Mouse (Mus musculus): ENCODE data around the gene Myo1b.

Myo1b gene

GRCm38 (mm10) chr1:51734721-51735120 lies 181.2 kb downstream of the Myo1b start:
- no peak for DNase-seq (ENCODE audit: low read depth, low spot score)

- no peak for DNase-seq (ENCODE audit: low read depth, low spot score)
Measured at GRCm38 (mm10) chr1:51729407-51729806, 186.5 kb downstream of the Myo1b start.

- no peak for DNase-seq (ENCODE audit: low read depth, low spot score)
Measured at GRCm38 (mm10) chr1:51728816-51729215, 187.1 kb downstream of the Myo1b start.

GRCm38 (mm10) chr1:51719897-51720673 lies 195.8 kb downstream of the Myo1b start:
- DNase-seq (ENCODE audit: low read depth, low spot score), result no peak

GRCm38 (mm10) chr1:51710831-51711230 lies 205.0 kb downstream of the Myo1b start:
- no peak for DNase-seq (ENCODE audit: low read depth, low spot score)

- DNase-seq (ENCODE audit: low read depth, low spot score), result no peak
Measured at GRCm38 (mm10) chr1:51706106-51706505, 209.8 kb downstream of the Myo1b start.

- DNase-seq (ENCODE audit: low read depth, low spot score), result no peak
Measured at GRCm38 (mm10) chr1:51704610-51705009, 211.3 kb downstream of the Myo1b start.

Measured in WW6 (cell line).